Mouse (Mus musculus): ENCODE data around the gene Tbc1d17. TPM values are rescaled to one million over a fixed set of nuclear protein-coding genes. Genes with fewer than 3 reads are reported as not detected.
"Not testable (repeated sequence)": the region's sequence is repeated elsewhere in the genome, so short reads cannot be mapped to it uniquely, and the experiment has no call there.

The Tbc1d17 gene
- polyA plus RNA-seq, 1 experiment from 2014 or later: 81.5 TPM

DNA sequence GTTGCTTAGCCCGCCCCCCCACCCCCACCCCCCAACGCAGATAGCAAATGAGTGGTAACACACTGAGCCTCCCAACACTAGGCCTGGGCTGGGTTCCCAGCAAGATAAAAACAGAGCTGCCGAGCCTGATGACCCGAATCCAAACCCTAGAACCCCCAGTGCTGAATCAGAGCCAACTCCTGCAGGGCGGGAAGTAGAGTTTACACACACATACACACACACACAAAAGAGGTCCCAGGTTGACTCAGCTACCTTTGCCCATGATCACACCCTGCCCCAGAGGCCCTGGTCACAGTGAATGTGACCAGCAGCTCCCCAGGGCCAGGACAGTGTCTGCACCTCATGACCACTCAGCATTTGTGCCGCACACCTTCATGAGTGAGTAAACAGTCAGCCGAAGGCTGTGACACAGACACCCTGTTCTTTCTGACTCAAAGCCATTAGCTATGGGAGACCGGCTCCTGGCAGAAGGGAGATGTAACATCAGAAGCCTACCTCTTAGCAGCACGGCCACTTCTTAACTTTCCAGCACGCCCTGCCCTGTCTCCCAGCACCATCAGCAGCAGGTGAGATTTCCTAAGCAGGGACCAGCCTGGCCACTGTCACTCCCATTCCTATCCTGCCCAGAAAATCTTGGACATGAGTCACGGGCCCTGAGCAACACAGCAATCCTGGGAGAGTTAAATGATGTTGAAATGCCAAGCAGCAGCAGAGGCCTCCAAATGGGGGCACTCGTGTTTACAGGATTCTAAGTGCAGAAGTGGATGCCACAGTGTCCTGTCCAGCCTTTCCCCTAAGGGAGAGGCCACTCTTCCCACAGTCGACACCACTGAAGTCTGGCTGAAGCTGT is 39.6 kb upstream of the Tbc1d17 start:
- peaks cover 28% of the 10 kb centered on the region for H3K4me1 ChIP-seq
- H3K4me2 ChIP-seq: no peak overlapping the region
- peaks cover 67% of the 10 kb centered on the region for H3K36me3 ChIP-seq (ENCODE audit: poor library complexity, severe bottlenecking)
- no peaks in the 10 kb centered on the region for H3K9me3 ChIP-seq (replicated peaks)
- WGBS: 83% methylated on average over 13 of the region's 13 CpGs
- H3K27ac ChIP-seq: 0 out of 2 replicates have a peak overlapping the region, but pooled peaks have one; percentile 4
- no peaks in the 10 kb centered on the region for H3K27me3 ChIP-seq
- H3K9ac ChIP-seq: 0 out of 2 replicates have a peak overlapping the region, but pooled peaks have one; percentile 1
- no peak overlapping the region for H3K4me3 ChIP-seq
- ATAC-seq: no peak

DNA sequence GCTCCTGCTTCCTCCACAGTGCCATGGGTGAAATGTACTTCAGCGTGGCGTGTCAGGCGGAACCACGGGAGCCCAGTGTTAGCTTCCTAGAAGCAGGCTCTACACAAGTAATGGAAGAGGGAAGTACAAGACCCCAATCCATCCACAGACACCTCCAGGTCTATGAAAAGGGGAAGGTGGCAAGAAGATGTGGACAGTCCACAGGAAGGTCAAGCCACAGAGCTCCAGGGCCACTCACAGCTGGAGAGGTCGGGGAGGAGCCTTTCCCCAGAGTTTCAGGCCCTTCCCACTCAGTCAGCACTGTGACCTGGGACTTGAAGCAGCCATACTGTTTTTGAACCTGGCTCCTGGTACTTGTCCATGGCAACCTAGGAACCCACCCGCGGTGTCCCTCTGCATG is 38.1 kb upstream of the Tbc1d17 start:
- no peaks in the 10 kb centered on the region for H3K9me3 ChIP-seq (replicated peaks)
- 88% methylated on average over 7 of the region's 7 CpGs for WGBS
- ATAC-seq: no peak
- peaks cover 82% of the 10 kb centered on the region for H3K36me3 ChIP-seq (ENCODE audit: poor library complexity, severe bottlenecking)
- peaks cover 23% of the 10 kb centered on the region for H3K4me1 ChIP-seq
- no peak overlapping the region for H3K27ac ChIP-seq
- H3K4me3 ChIP-seq: no peak overlapping the region
- no peak overlapping the region for H3K4me2 ChIP-seq
- H3K27me3 ChIP-seq: no peaks in the 10 kb centered on the region
- peak overlapping the region; percentile 9; the same call in 1 of the 2 replicates for H3K9ac ChIP-seq

DNA sequence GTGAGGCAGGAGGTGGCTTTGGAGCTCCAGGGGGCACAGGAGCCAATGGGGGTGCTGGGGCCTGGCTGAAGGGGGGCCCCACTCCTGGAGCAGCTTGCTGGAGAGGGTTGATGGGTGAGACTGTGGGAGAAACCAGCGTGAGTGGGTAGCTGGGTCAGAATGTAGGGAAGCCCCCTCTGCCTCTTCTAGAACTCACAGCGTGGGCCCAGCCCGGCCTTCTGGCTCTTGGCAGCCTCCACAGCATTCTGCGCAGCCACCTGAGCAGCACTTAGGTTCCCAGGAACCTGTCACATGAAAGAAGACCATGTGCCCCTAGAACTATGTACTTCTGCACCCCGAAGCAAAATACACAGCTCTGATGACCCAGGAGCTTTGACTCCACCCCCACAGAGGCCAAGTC is 35.8 kb upstream of the Tbc1d17 start:
- Histone ChIP-seq H3K36me3 (ENCODE audit: poor library complexity, severe bottlenecking) (peaks cover 96% of the 10 kb centered on the region), H3K4me2 (no peak overlapping the region), H3K4me1 (peaks cover 9% of the 10 kb centered on the region), H3K27me3 (no peaks in the 10 kb centered on the region), H3K27ac (no peak overlapping the region), H3K4me3 (no peak overlapping the region), H3K9me3 (replicated peaks) (no peaks in the 10 kb centered on the region), H3K9ac (no peak overlapping the region)
- 96% methylated on average over 5 of the region's 5 CpGs for WGBS
- ATAC-seq: no peak

DNA sequence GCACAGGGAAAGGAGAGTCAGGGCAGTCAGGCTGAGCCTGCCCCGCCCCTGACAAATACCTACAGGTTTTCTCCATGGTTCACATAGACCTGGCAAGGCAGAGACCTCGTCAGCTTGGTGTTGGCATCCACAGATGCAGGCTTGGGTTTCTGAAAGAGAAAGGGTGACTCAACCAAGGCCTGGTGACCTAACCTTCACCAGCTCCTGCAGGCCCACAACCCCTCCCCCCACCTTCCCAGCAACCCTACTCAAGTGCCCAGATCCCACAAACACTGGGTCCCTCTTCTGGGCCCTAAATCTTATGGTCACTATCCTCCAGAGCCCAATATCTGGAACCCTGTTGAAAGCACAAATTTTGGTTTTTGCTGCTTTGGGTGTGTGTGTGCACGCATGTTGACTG is 34.2 kb upstream of the Tbc1d17 start:
- WGBS: 95% methylated on average over 3 of the region's 3 CpGs
- no peak overlapping the region for H3K4me2 ChIP-seq
- no peak overlapping the region for H3K27ac ChIP-seq
- H3K4me3 ChIP-seq: no peak overlapping the region
- H3K36me3 ChIP-seq (ENCODE audit: poor library complexity, severe bottlenecking): peaks cover 96% of the 10 kb centered on the region
- no peaks in the 10 kb centered on the region for H3K9me3 ChIP-seq (replicated peaks)
- ATAC-seq: no peak
- H3K4me1 ChIP-seq: no peaks in the 10 kb centered on the region
- no peak overlapping the region for H3K9ac ChIP-seq
- no peaks in the 10 kb centered on the region for H3K27me3 ChIP-seq

DNA sequence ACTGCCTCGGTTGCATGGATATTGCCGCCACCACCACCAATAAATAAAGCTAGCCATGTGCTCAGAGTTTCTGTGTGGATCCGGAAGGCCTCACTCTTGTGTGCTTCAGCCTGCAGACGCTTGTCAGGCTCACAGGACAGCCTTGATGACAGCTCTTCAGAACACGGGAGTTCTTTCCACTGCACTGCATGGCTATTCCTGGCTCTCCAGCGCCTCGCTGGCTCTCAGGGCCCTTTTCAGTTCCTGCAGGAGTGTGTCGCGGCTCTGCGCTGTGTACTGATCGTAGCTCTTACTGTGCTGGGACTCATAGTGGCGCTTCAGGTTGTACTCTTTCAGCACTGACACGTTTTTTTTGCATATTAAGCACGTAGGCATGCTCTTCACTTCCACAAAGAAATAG is 29.0 kb upstream of the Tbc1d17 start:
- no peak overlapping the region for H3K4me3 ChIP-seq
- no peak for ATAC-seq
- no peak overlapping the region for H3K9ac ChIP-seq
- H3K9me3 ChIP-seq (replicated peaks): no peaks in the 10 kb centered on the region
- H3K36me3 ChIP-seq (ENCODE audit: poor library complexity, severe bottlenecking): peaks cover 74% of the 10 kb centered on the region
- no peak overlapping the region for H3K27ac ChIP-seq
- no peaks in the 10 kb centered on the region for H3K27me3 ChIP-seq
- no peak overlapping the region for H3K4me2 ChIP-seq
- no peaks in the 10 kb centered on the region for H3K4me1 ChIP-seq
- WGBS: 89% methylated on average over 14 of the region's 14 CpGs

DNA sequence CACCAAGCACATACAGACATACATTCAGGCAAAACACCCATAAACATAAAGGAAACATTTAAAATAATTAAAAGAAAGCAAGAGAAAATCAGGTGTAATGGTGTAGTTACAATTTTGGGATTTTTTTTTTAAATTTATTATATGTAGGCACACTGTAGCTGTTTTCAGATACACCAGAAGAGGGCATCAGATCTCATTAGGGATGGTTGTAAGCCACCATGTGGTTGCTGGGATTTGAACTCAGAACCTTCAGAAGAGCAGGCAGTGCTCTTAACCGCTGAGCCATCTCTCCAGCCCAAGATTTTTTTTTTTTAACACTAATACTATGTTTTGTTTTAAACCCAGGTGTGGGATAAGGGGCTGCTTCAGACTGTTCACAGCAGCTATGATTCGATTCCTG is 22.9 kb upstream of the Tbc1d17 start:
- ATAC-seq; H3K27me3 ChIP-seq; H3K4me3 ChIP-seq; H3K9ac ChIP-seq; H3K27ac ChIP-seq; H3K4me2 ChIP-seq; H3K9me3 ChIP-seq (replicated peaks): not testable (repeated sequence)
- H3K4me1 ChIP-seq: peaks cover 31% of the 10 kb centered on the region
- H3K36me3 ChIP-seq (ENCODE audit: poor library complexity, severe bottlenecking): peaks cover 16% of the 10 kb centered on the region
- WGBS: 97% methylated on average over 2 of the region's 2 CpGs

GRCm38 (mm10) chr7:44871181-44871580 is 22.3 kb upstream of the Tbc1d17 start:
- Histone ChIP-seq H3K9ac (no peak overlapping the region), H3K4me3 (no peak overlapping the region), H3K9me3 (replicated peaks) (no peaks in the 10 kb centered on the region), H3K36me3 (ENCODE audit: poor library complexity, severe bottlenecking) (peaks cover 16% of the 10 kb centered on the region), H3K4me1 (peaks cover 37% of the 10 kb centered on the region), H3K27ac (no peak overlapping the region; the same call in 1 of the 2 replicates), H3K27me3 (no peaks in the 10 kb centered on the region), H3K4me2 (no peak overlapping the region)
- WGBS: 40% methylated on average over 1 of the region's 1 CpGs
- ATAC-seq: no peak

GRCm38 (mm10) chr7:44870614-44871013 is 21.7 kb upstream of the Tbc1d17 start:
- H3K4me2 ChIP-seq: peak overlapping the region; percentile 94
- 80% methylated on average over 6 of the region's 6 CpGs for WGBS
- peaks cover 16% of the 10 kb centered on the region for H3K36me3 ChIP-seq (ENCODE audit: poor library complexity, severe bottlenecking)
- no peak for ATAC-seq
- H3K4me3 ChIP-seq: peak overlapping the region; percentile 95
- peak overlapping the region; percentile 100; the same call in 1 of the 2 replicates for H3K9ac ChIP-seq
- H3K27me3 ChIP-seq: no peaks in the 10 kb centered on the region
- H3K4me1 ChIP-seq: peaks cover 43% of the 10 kb centered on the region
- H3K27ac ChIP-seq: peak overlapping the region; percentile 100
- no peaks in the 10 kb centered on the region for H3K9me3 ChIP-seq (replicated peaks)

- Histone ChIP-seq H3K27me3 (no peaks in the 10 kb centered on the region), H3K9me3 (replicated peaks) (no peaks in the 10 kb centered on the region), H3K4me2 (peak within 1 kb of the TSS; percentile 94), H3K36me3 (ENCODE audit: poor library complexity, severe bottlenecking) (peaks cover 21% of the 10 kb centered on the region), H3K27ac (peak within 1 kb of the TSS; percentile 100), H3K9ac (peak within 1 kb of the TSS; percentile 100), H3K4me1 (peaks cover 50% of the 10 kb centered on the region), H3K4me3 (peak within 1 kb of the TSS; percentile 95)
- 9% methylated on average over 29 of the region's 29 CpGs for WGBS
- ATAC-seq: peak; percentile 96
Measured at GRCm38 (mm10) chr7:44869697-44870528, 21.0 kb upstream of the Tbc1d17 start, which contains the start of gene Ptov1. Gene Ptov1 (minus strand): TSS chr7:44869788.

- Histone ChIP-seq H3K4me1 (peaks cover 56% of the 10 kb centered on the region), H3K9ac (peak overlapping the region; percentile 100), H3K9me3 (replicated peaks) (no peaks in the 10 kb centered on the region), H3K4me3 (peak overlapping the region; percentile 95), H3K27me3 (no peaks in the 10 kb centered on the region), H3K27ac (peak overlapping the region; percentile 100), H3K36me3 (ENCODE audit: poor library complexity, severe bottlenecking) (peaks cover 29% of the 10 kb centered on the region), H3K4me2 (peak overlapping the region; percentile 94)
- ATAC-seq: peak; percentile 28
- WGBS: under 1% methylated on average over 92 of the region's 108 CpGs
Measured at GRCm38 (mm10) chr7:44868919-44869696, 20.2 kb upstream of the Tbc1d17 start.

GRCm38 (mm10) chr7:44868465-44868864 is 19.6 kb upstream of the Tbc1d17 start:
- Histone ChIP-seq H3K4me1 (peaks cover 59% of the 10 kb centered on the region), H3K9ac (peak overlapping the region; percentile 100), H3K4me3 (peak overlapping the region; percentile 95), H3K27ac (peak overlapping the region; percentile 100), H3K36me3 (ENCODE audit: poor library complexity, severe bottlenecking) (peaks cover 36% of the 10 kb centered on the region), H3K9me3 (replicated peaks) (no peaks in the 10 kb centered on the region), H3K27me3 (no peaks in the 10 kb centered on the region), H3K4me2 (peak overlapping the region; percentile 94)
- 4% methylated on average over 16 of the region's 16 CpGs for WGBS
- no peak for ATAC-seq

Data from forebrain, embryonic 13.5 days (tissue).